Mouse (Mus musculus) G1E (cell line): Measurements from ENCODE around the gene Arhgef7.

Experiments used
- CTCF ChIP-seq: IDR thresholded peaks from 2 replicates; pipeline ENCODE4 v1.5.1; 2012; ENCODE audit warnings: low read depth, low read length, inconsistent platforms, mixed read lengths
- GATA1 ChIP-seq: IDR thresholded peaks from 2 replicates; pipeline ENCODE4 v1.6.1; 2012; ENCODE audit warnings: borderline replicate concordance, low read length, inconsistent platforms, mixed read lengths
- GATA2 ChIP-seq: IDR thresholded peaks from 2 replicates; pipeline ENCODE4 v1.6.1; 2012; ENCODE audit warnings: low read depth, low read length, inconsistent platforms, borderline replicate concordance
- POLR2AphosphoS5 ChIP-seq: IDR thresholded peaks from 2 replicates; pipeline ENCODE4 v1.6.1; 2012; ENCODE audit warnings: low read depth, low read length, inconsistent platforms; ENCODE audit not compliant: insufficient replicate concordance
- TAL1 ChIP-seq: conservative IDR thresholded peaks from 2 replicates; pipeline ENCODE4 v1.6.1; 2012; ENCODE audit warnings: low read depth, low read length, inconsistent platforms, mixed read lengths

GRCm38 (mm10) chr8:11884646-11885045 is 157.1 kb downstream of the Arhgef7 start:
- TF ChIP-seq CTCF (no peak), GATA1 (no peak), POLR2AphosphoS5 (no peak), GATA2 (no peak), TAL1 (no peak)
